Mouse (Mus musculus) gastrocnemius, postnatal 10 days (tissue): Measurements from ENCODE around the gene Pik3r1. TPM values are rescaled to one million over a fixed set of nuclear protein-coding genes. Genes with fewer than 3 reads are reported as not detected.

Source experiments
- DNase-seq: peaks from one replicate; pipeline ENCODE4 v3.0.0; 2021; ENCODE audit warnings: mixed read lengths
- total RNA-seq, 2 experiments: library from RNA; stranded (reverse); gene quantifications; 2 replicates each; pipeline ENCODE4 v1.2.3; 2021

Pik3r1 gene
- total RNA-seq, 2 experiments from 2014 or later = 37.5 to 41.3 TPM

- DNase-seq = no peak
Measured at GRCm38 (mm10) chr13:101711301-101711700, 56.7 kb downstream of the Pik3r1 start.

GRCm38 (mm10) chr13:101709788-101710187 is 58.2 kb downstream of the Pik3r1 start:
- no peak for DNase-seq

- DNase-seq = no peak
Measured at GRCm38 (mm10) chr13:101707226-101707625, 60.8 kb downstream of the Pik3r1 start.

- DNase-seq = no peak
Measured at GRCm38 (mm10) chr13:101706426-101706825, 61.6 kb downstream of the Pik3r1 start.

- DNase-seq = no peak
Measured at GRCm38 (mm10) chr13:101702096-101702775, 65.8 kb downstream of the Pik3r1 start.

- DNase-seq = no peak
Measured at GRCm38 (mm10) chr13:101701632-101702031, 66.4 kb downstream of the Pik3r1 start.

- DNase-seq = no peak
Measured at GRCm38 (mm10) chr13:101699742-101700141, 68.3 kb downstream of the Pik3r1 start.

GRCm38 (mm10) chr13:101697966-101698365 is 70.1 kb downstream of the Pik3r1 start:
- no peak for DNase-seq

- no peak for DNase-seq
Measured at GRCm38 (mm10) chr13:101697461-101697860, 70.6 kb downstream of the Pik3r1 start.

GRCm38 (mm10) chr13:101696827-101697226 is 71.2 kb downstream of the Pik3r1 start:
- no peak for DNase-seq

- DNase-seq = no peak
Measured at GRCm38 (mm10) chr13:101696316-101696715, 71.7 kb downstream of the Pik3r1 start.

- peak; percentile 91 for DNase-seq
Measured at GRCm38 (mm10) chr13:101695876-101696275, 72.1 kb downstream of the Pik3r1 start.

GRCm38 (mm10) chr13:101694496-101695251 is 73.3 kb downstream of the Pik3r1 start:
- DNase-seq = peak; percentile 58

GRCm38 (mm10) chr13:101693967-101694495 is 74.0 kb downstream of the Pik3r1 start:
- peak; percentile 53 for DNase-seq

- no peak for DNase-seq
Measured at GRCm38 (mm10) chr13:101692866-101693691, 74.9 kb downstream of the Pik3r1 start.

- no peak for DNase-seq
Measured at GRCm38 (mm10) chr13:101692239-101692784, 75.7 kb downstream of the Pik3r1 start.

- DNase-seq = no peak
Measured at GRCm38 (mm10) chr13:101691669-101692068, 76.3 kb downstream of the Pik3r1 start.

- no peak for DNase-seq
Measured at GRCm38 (mm10) chr13:101690911-101691655, 76.9 kb downstream of the Pik3r1 start.

- DNase-seq = no peak
Measured at GRCm38 (mm10) chr13:101690167-101690566, 77.8 kb downstream of the Pik3r1 start.

- DNase-seq = no peak
Measured at GRCm38 (mm10) chr13:101686256-101686655, 81.8 kb downstream of the Pik3r1 start.

- no peak for DNase-seq
Measured at GRCm38 (mm10) chr13:101684706-101685105, 83.3 kb downstream of the Pik3r1 start.
